8 mouse cellular contexts compared by ENCODE assay signal in the genomic region with DNA sequence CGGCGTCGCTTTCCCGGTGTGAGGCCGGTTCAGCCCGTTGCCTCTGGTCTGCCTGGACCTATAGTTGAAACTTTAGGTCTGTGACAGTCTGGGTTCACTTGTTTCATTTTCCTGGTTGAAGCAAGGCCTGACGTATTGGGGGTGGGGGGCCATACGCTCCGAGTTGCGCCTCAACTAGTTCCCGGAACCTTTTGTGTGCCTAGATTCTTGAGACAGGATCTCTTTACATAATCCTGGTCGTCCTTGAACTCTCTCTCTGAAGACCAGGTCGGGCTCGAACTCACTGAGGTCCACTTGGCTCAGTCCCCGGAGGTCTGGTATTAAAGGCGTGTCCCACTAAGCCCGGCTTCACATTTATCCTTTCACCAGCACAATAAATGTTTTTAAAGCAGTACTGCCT. TPM values are rescaled to one million over a fixed set of nuclear protein-coding genes. Genes with fewer than 3 reads are reported as not detected.
DNase-seq lines count a peak whose midpoint lies in the region; ATAC-seq lines count a peak whose summit lies in the region.

No protein-coding gene starts in this region.

- H3K36me3 ChIP-seq in megakaryocyte, embryonic 14.5 days (replicated peaks; ENCODE audit: low read length), result peaks cover 28% of the 10 kb centered on the region
- peaks cover 18% of the 10 kb centered on the region for H3K36me3 ChIP-seq in limb, embryonic 12.5 days
- H3K36me3 ChIP-seq in stomach, embryonic 16.5 days (ENCODE audit: control insufficient read depth, insufficient read depth, low read length), result 0 out of 2 replicates have a peak, but pooled peaks cover 6% of the 10 kb centered on the region

- 2% methylated on average over 17 of the region's 17 CpGs for WGBS in limb, embryonic 12.5 days
- WGBS in stomach, embryonic 16.5 days, result under 1% methylated on average over 17 of the region's 17 CpGs

- intact Hi-C loops in left cerebral cortex, postnatal 10 days (cut with DNase I), result no loop called here

- H3K4me1 ChIP-seq in megakaryocyte, embryonic 14.5 days, result peaks cover 57% of the 10 kb centered on the region
- H3K4me1 ChIP-seq in limb, embryonic 12.5 days (replicated peaks), result peaks cover 18% of the 10 kb centered on the region
- peaks cover 17% of the 10 kb centered on the region for H3K4me1 ChIP-seq in stomach, embryonic 16.5 days (ENCODE audit: control insufficient read depth, insufficient read depth, low read length)

- no peak for ATAC-seq in megakaryocyte, adult 5-6 weeks (ENCODE audit: poor library complexity, severe bottlenecking)
- no peak for ATAC-seq in limb, embryonic 12.5 days (ENCODE audit: insufficient number of reproducible peaks, insufficient read depth, low FRiP score, low TSS enrichment, low read depth)
- no peak for ATAC-seq in stomach, embryonic 16.5 days (ENCODE audit: insufficient read depth, low FRiP score)

- peak; percentile 28 for DNase-seq in adrenal gland, postnatal 14 days
- DNase-seq in adrenal gland, postnatal 36 days, result no peak
- no peak for DNase-seq in left cerebral cortex, postnatal 10 days (ENCODE audit: extremely low spot score in 1 of 2, low spot score in 2 of 2)
- DNase-seq in adrenal gland, adult 2 months, result no peak

- H3K4me3 ChIP-seq in megakaryocyte, embryonic 14.5 days (replicated peaks), result peak overlapping the region; percentile 98
- peak overlapping the region; percentile 88 for H3K4me3 ChIP-seq in limb, embryonic 12.5 days (replicated peaks)
- H3K4me3 ChIP-seq in stomach, embryonic 16.5 days (replicated peaks; ENCODE audit: low read length), result peak overlapping the region; percentile 94

- peak overlapping the region; percentile 68 for H3K4me2 ChIP-seq in limb, embryonic 12.5 days
- peak overlapping the region; percentile 56 for H3K4me2 ChIP-seq in stomach, embryonic 16.5 days (ENCODE audit: low read depth, low read length)

- no peaks in the 10 kb centered on the region for H3K9me3 ChIP-seq in megakaryocyte, embryonic 14.5 days
- no peaks in the 10 kb centered on the region for H3K9me3 ChIP-seq in limb, embryonic 12.5 days
- H3K9me3 ChIP-seq in stomach, embryonic 16.5 days (replicated peaks; ENCODE audit: control insufficient read depth, low read length), result no peaks in the 10 kb centered on the region

- peak overlapping the region; percentile 81 for H3K9ac ChIP-seq in limb, embryonic 12.5 days (replicated peaks)
- H3K9ac ChIP-seq in stomach, embryonic 16.5 days (ENCODE audit: low read length), result peak overlapping the region; percentile 92

- H3K27ac ChIP-seq in limb, embryonic 12.5 days, result peak overlapping the region; percentile 91; the same call in 1 of the 2 replicates
- H3K27ac ChIP-seq in stomach, embryonic 16.5 days (ENCODE audit: low read length), result peak overlapping the region; percentile 96; the same call in 1 of the 2 replicates

- no peaks in the 10 kb centered on the region for H3K27me3 ChIP-seq in megakaryocyte, embryonic 14.5 days (replicated peaks)
- H3K27me3 ChIP-seq in limb, embryonic 12.5 days, result no peaks in the 10 kb centered on the region
- no peaks in the 10 kb centered on the region for H3K27me3 ChIP-seq in stomach, embryonic 16.5 days (ENCODE audit: control insufficient read depth, insufficient read depth, low read length)

RNA-seq across cellular contexts. Expression of a gene that starts 0.8 kb away (rescaled TPM):
- 31.2 and 32.9 TPM in 2 replicates for total RNA-seq in adrenal gland, postnatal 14 days (2021)
- 10 to 100 TPM; 21.6 to 24.8 TPM for total RNA-seq in adrenal gland, postnatal 36 days (2021)
- 7.5 and 18.1 TPM in 2 replicates for polyA plus RNA-seq in megakaryocyte, embryonic 14.5 days (2012; ENCODE audit: insufficient read depth, low replicate concordance)
- 66.7 and 67.7 TPM in 2 replicates for total RNA-seq in megakaryocyte, adult 5-6 weeks (2015)
- total RNA-seq in megakaryocyte, adult 5-6 weeks (2017), result 71.2 and 77.4 TPM in 2 replicates
- polyA plus RNA-seq in limb, embryonic 12.5 days (2016; fragmentation: Nextera tagmentation; extraction: Ambion mirVana), result 155 and 164 TPM in 2 replicates
- 154 and 167 TPM in 2 replicates for polyA plus RNA-seq in stomach, embryonic 16.5 days (2015; fragmentation: Nextera tagmentation; extraction: Ambion mirVana)
- 10 to 100 TPM; 24.4 to 25.2 TPM for total RNA-seq in left cerebral cortex, postnatal 10 days (2021)
- 10 to 100 TPM; 15.3 to 20.9 TPM for total RNA-seq in adrenal gland, adult 2 months (2021)
- polyA plus RNA-seq in adrenal gland, adult 2 months (2012; rRNA removed), result 13.4 and 14.1 TPM in 2 replicates

RNA-seq across cellular contexts. Expression of a gene that starts 16.8 kb away (rescaled TPM):
- 125 and 151 TPM in 2 replicates for total RNA-seq in adrenal gland, postnatal 14 days (2021)
- 100 to 1,000 TPM in 1 of 2 experiments, 10 to 100 TPM in 1; 98.0 to 123 TPM for total RNA-seq in adrenal gland, postnatal 36 days (2021)
- polyA plus RNA-seq in megakaryocyte, embryonic 14.5 days (2012; ENCODE audit: insufficient read depth, low replicate concordance), result 73.0 and 95.0 TPM in 2 replicates
- total RNA-seq in megakaryocyte, adult 5-6 weeks (2015), result 53.3 and 55.4 TPM in 2 replicates
- 103 and 110 TPM in 2 replicates for total RNA-seq in megakaryocyte, adult 5-6 weeks (2017)
- polyA plus RNA-seq in limb, embryonic 12.5 days (2016; fragmentation: Nextera tagmentation; extraction: Ambion mirVana), result 36.8 and 37.4 TPM in 2 replicates
- polyA plus RNA-seq in stomach, embryonic 16.5 days (2015; fragmentation: Nextera tagmentation; extraction: Ambion mirVana), result 14.7 and 19.9 TPM in 2 replicates
- total RNA-seq in left cerebral cortex, postnatal 10 days (2021), result 10 to 100 TPM; 73.1 to 75.9 TPM
- 100 to 1,000 TPM; 110 to 115 TPM for total RNA-seq in adrenal gland, adult 2 months (2021)
- polyA plus RNA-seq in adrenal gland, adult 2 months (2012; rRNA removed), result 138 and 164 TPM in 2 replicates

RNA-seq across cellular contexts. Expression of a gene that starts 25.4 kb away (rescaled TPM):
- total RNA-seq in adrenal gland, postnatal 14 days (2021), result 47.5 and 49.0 TPM in 2 replicates
- total RNA-seq in adrenal gland, postnatal 36 days (2021), result 10 to 100 TPM; 33.8 to 34.6 TPM
- 18.7 and 23.5 TPM in 2 replicates for polyA plus RNA-seq in megakaryocyte, embryonic 14.5 days (2012; ENCODE audit: insufficient read depth, low replicate concordance)
- total RNA-seq in megakaryocyte, adult 5-6 weeks (2015), result 239 and 242 TPM in 2 replicates
- 299 and 326 TPM in 2 replicates for total RNA-seq in megakaryocyte, adult 5-6 weeks (2017)
- 24.2 and 28.0 TPM in 2 replicates for polyA plus RNA-seq in limb, embryonic 12.5 days (2016; fragmentation: Nextera tagmentation; extraction: Ambion mirVana)
- 40.5 and 45.6 TPM in 2 replicates for polyA plus RNA-seq in stomach, embryonic 16.5 days (2015; fragmentation: Nextera tagmentation; extraction: Ambion mirVana)
- 10 to 100 TPM; 11.4 to 11.7 TPM for total RNA-seq in left cerebral cortex, postnatal 10 days (2021)
- 10 to 100 TPM; 31.5 to 40.7 TPM for total RNA-seq in adrenal gland, adult 2 months (2021)
- 34.5 and 35.2 TPM in 2 replicates for polyA plus RNA-seq in adrenal gland, adult 2 months (2012; rRNA removed)

RNA-seq across cellular contexts. Expression of a gene that starts 49.3 kb away (rescaled TPM):
- total RNA-seq in adrenal gland, postnatal 14 days (2021), result 0.98 and 1.4 TPM in 2 replicates
- 1 to 10 TPM in 1 of 2 experiments, under 1 TPM in 1; 0.63 to 2.2 TPM for total RNA-seq in adrenal gland, postnatal 36 days (2021)
- 0.45 and 0.73 TPM in 2 replicates for polyA plus RNA-seq in megakaryocyte, embryonic 14.5 days (2012; ENCODE audit: insufficient read depth, low replicate concordance)
- 0.07 TPM in 1 of 2 replicates, not detected in the other for total RNA-seq in megakaryocyte, adult 5-6 weeks (2015)
- 1.7 and 2.2 TPM in 2 replicates for total RNA-seq in megakaryocyte, adult 5-6 weeks (2017)
- 0.63 and 0.90 TPM in 2 replicates for polyA plus RNA-seq in limb, embryonic 12.5 days (2016; fragmentation: Nextera tagmentation; extraction: Ambion mirVana)
- polyA plus RNA-seq in stomach, embryonic 16.5 days (2015; fragmentation: Nextera tagmentation; extraction: Ambion mirVana), result 5.7 and 6.3 TPM in 2 replicates
- under 1 TPM; 0.71 to 0.77 TPM for total RNA-seq in left cerebral cortex, postnatal 10 days (2021)
- total RNA-seq in adrenal gland, adult 2 months (2021), result 1 to 10 TPM in 1 of 2 experiments, under 1 TPM in 1; 0.76 to 1.1 TPM
- polyA plus RNA-seq in adrenal gland, adult 2 months (2012; rRNA removed), result 2.1 and 2.8 TPM in 2 replicates
